Mouse (Mus musculus) heart, postnatal 14 days (tissue): Measurements from ENCODE around the gene Grm8. TPM values are rescaled to one million over a fixed set of nuclear protein-coding genes. Genes with fewer than 3 reads are reported as not detected.

Source experiments
- DNase-seq, 2 experiments: peaks; one replicate each; pipeline ENCODE4 v3.0.0; 2021 to 2022
- intact Hi-C: fragments of 180-260 bp; cut with DNase I; formaldehyde crosslinking; loops from one replicate; pipeline ENCODE4 v1.15.1; 2025
- total RNA-seq, 2 experiments: library from RNA; stranded (reverse); gene quantifications; 2 replicates each; pipeline ENCODE4 v1.2.3; 2021

Gene Grm8
- total RNA-seq, 2 experiments from 2014 or later: 0.07 to 0.20 TPM

DNA sequence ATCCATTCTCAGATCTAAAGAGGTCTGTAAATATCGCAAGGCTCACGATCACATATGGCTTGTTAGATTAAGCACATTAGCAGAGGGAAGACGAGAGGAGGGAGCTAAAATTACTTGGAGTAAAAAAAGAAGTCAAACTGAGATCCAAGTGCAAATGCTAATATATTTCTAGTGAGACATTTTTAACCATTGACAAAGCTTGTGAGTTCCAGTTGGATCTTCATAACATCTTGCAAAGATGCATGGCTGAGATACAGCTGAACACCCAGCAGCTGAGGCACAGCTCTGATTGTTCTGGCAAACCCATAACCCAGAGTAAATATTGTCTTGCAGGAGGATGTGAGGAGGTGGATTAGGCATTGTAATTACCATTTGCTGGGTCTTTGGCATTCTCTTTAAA, 445.6 kb downstream of the Grm8 start:
- no peak for DNase-seq
- intact Hi-C loops: no loop called here

DNA sequence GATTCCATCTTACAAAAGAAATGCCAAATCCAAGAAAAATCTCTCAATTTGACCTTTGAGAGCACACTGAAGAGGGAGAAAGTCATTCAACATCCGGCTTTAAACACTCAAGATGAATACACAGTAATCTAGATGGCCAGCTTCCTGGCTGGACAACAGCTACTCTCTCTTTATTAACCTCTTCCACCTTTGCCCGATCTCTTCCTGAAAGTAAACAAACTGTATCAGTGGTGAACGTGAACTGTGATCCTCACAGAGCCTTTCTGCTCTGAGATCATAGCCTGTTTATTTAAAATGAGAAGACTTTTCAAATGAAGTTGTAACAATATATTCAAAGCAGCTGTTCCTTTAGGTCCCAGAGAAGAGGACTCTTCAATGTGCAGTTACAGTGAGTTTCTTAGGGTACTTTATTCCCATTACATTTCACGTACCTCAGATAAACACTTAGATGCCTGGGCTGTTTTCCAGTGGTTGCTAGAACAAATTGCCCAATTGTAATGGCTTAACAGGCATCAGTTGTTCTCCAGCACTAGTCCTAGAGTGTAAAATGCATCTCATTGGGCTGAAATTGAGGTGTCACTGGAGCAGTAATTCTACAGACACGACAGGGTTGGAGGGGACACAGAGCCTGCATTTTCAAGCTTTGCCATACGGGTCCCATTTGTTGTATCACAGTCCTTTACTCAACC, 473.1 kb downstream of the Grm8 start:
- intact Hi-C loops: no loop called here

DNA sequence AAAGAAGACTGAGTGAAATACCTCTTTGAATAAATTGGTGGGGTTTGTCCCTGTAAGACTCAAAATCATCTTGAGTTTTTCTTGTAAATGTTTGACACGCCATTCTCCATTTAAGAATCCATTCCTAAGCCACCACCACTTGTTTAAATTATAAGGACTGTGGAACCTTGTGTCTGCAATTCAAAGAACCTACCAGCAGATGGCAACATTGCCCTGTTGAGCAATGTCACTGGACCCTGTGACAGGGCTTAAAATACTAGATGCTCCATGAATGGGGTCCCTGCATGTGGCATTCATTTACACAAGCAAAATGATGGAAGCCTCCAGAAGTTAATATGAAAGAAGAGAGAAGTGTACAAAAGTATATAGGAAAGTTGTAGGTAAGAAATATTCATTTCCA, 477.5 kb downstream of the Grm8 start:
- intact Hi-C loops: loop anchor here (2.0 kb wide), 1 partner anchor 479 kb away; no protein-coding TSS in a partner anchor
- peak; percentile 13 to 44 for DNase-seq

More for the DNA sequence above, 473.1 kb downstream of the Grm8 start:
- no peak for DNase-seq

DNA sequence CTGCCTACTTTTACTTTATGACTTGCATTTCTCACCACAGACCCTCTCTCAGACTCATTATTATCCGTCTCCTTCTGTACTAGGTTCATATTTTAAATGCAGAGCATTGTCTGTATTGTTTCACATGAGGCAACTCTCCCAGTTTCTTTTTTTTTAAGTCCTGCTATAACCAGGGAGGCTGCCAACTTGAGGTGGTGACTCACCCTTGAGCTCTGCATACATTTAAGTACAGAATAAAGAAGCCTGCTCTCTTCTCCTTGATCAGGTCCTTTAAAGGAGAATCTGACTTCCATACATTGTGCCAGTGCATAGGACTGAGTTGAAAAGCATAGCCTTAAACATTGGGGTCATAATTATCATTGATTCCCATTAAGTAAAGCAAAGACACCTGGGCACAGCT, 488.5 kb downstream of the Grm8 start:
- intact Hi-C loops: no loop called here
- DNase-seq: no peak

DNA sequence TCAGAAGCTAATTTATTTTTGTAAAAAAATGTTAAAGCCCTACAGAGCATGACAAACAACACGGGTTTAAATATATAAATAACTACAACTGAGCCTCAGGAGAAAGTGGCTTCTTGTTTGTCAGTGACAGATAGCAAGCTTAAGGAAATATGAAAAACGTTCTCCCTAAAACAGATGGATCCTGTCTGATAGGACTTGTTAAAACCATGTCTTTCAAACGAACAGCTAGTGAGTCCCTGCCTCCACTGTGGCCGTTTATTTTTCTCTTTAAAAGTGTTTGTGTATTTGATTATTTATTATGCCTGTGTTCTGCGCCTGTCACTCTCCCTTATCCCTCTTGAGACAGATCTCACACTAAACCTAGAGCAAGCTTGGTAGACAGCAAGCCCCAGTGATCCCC, 489.9 kb downstream of the Grm8 start:
- no peak for DNase-seq
- intact Hi-C loops: no loop called here

DNA sequence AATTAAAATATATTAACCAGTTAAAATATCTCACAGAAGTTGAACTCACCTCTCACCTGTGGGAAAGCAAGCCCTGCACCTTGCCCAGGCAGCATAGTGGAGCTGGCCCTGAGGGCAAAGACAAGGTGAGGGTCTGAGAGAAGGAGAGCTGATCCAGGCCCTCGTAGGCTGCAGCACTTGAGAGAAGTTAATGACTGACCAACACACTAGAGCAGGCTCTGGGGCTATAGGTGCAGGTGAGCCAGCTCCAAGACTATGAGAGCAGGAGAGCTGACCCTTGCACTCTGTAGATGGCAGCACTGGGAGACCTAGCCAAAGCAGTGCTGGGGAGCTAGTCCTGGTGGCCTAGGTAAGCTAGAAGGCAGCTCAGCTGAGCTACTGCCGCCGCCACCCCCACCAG, 499.1 kb downstream of the Grm8 start:
- DNase-seq: no peak
- intact Hi-C loops: no loop called here

DNA sequence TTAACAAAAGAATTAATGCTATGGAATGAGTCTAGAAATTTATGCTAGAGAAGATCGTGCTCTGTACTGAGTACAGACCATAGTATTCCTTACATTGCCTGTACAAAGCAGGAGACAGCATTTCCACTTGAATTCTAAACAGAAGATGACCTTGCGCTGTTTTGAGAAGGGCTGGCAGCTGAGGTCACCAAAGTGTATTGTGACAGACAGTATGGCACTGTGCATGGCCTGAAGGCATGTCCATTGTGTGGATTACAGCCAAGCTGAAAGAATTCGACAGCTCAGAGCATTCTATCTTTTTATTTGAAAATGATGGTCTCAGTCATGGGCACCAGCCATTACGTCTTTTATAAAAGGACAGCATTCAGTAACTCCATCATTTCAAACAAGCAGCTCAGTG, 517.5 kb downstream of the Grm8 start:
- intact Hi-C loops: no loop called here
- DNase-seq: no peak

DNA sequence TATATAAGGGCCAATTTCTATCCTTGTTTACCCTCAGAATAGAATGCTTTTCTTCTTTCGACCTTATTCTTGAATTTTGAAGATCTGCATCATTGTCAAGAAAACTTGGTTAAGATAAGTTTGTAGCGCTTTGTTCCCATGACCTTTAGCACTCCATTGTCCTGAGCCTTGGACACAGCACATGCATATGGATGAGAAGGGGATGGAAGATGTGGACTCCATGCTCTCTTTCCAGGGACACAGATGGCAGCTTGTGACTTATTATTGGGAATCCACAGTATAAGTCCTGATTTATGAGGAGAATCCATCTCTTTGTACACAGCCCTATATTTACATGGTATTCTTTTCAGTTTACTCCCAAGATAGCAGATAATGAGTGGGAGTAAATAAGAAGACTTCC, 554.5 kb downstream of the Grm8 start:
- no peak for DNase-seq
- intact Hi-C loops: no loop called here

DNA sequence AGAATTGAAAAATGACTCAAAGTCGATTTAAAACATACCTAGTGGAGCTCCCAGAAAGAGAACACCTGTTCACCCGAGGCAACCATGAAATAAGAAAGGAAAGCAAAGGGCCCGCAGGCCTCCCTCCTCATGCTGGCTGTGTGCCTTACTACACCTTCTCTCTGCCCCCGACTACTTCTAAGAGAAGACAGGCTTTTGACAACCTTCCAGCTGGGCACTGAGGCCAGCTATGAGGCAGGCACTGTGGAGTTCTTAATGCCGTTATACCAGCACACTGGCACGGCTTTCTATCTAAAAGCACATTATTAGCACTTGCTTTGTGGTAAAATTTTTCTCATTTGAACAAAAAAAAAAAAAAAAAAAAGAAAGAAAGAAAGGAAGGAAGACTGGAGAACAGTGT, 589.5 kb downstream of the Grm8 start:
- intact Hi-C loops: no loop called here
- DNase-seq: no peak

DNA sequence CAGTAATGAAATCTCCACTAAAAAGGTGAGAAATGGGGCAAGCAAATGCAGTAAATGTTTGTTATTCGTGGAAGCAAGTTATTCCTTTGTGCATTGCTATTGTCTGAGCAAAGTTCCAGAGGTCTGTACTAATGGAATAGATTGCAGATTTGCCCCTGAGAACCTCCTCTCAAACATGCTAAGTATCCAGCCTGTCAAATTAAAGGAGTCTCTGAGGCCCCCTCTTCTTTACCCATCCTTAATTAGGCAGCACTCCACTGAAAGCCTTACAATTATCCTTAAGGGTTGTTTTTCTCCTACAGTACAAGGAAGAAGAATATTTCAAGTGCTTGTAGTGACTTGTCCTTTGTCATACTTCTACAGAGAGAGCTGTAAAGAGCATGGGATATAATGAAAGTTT, 617.4 kb downstream of the Grm8 start:
- DNase-seq: no peak
- intact Hi-C loops: no loop called here

DNA sequence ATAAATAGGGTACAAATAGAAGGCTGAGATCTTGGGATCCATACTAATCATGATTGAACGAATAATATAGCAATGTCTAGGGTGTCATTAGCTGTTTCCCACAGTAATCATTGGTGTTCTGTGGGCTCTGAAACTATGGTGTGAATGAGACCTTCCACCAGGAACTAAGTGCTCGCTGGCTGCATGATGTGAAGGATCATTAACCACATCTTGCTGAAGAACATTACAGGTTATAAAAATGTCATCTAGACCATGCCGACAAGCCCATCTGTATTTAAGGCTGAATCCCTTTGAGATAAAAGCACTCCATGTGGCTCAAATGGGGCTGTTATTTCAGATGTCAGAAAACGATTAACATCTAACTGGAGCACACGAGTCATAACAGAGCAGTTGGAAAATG, 674.0 kb downstream of the Grm8 start:
- intact Hi-C loops: no loop called here
- DNase-seq: no peak

DNA sequence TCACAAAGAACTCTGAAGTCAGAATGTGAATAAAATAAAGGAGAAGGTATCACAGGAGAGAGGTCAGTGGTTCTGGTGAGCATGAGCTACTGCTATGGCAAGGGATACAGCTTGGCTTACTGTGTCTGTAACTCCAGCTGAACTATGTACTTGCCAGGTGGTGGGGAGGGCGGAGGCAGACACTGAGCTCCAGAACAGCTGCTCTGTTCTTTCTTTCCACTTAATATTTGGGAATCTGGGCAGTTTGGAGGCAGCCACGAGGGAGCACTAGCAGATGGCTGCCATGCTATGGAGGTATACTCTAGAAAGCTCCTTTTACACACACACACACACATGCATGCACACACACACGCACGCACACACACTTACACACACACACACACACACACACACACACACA, 726.5 kb downstream of the Grm8 start:
- intact Hi-C loops: no loop called here
- DNase-seq: no peak

DNA sequence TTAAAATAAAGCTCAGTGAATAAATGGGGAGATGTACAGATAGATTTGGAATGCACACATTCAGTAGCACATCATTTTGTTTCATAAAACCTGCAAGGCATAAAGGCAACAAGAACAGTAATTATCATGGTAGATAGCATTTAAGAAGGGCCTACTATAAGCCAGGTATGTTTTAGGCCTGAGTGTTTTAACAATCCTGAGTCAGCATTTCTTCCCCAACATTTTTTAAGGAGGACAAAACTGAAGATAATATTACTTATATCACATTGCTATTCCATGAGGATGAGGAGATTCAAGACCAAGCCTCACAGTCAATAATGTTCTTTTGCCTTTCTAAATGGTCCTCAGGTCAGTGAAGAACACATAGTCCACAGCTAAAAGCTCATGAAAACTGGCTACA, 762.6 kb downstream of the Grm8 start:
- DNase-seq: no peak
- intact Hi-C loops: no loop called here

DNA sequence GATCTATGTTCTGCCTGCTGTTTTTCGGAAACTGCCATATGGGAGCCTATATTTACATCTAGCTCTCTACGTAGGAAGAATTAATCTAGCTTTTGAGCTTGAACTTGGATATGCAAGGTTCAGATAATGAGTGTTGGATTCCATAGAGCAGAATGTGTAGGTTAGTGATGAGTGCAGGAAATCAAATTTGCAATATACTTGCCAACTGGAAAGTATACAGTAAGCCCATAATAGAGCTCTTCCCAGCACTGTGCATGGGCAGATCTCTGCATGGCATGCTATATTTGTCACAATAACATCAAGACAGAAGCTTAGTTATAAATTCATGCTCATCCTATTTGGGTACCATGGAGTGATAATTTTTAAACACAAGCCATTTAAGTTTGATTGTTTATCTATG, 763.9 kb downstream of the Grm8 start:
- no peak for DNase-seq

DNA sequence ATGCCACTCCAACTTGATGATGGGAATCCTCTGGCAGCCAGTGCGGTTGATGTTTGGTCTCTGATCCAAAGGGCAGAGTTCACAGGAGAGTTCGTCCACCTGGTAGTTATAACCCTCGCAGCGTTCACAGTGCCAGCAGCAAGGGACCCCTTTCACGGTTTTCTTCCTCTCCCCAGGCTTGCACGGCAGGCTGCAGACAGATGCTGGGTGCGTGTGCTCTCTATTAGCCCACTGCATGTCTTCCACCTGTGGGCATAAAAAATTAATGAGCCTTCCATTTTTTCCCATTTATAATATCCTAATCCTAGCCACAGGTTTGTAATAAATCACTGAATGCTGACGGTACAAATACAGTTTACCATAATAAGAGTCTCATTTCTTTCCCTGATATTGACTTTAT, 771.2 kb downstream of the Grm8 start:
- intact Hi-C loops: no loop called here
- no peak for DNase-seq

More for the DNA sequence above, 763.9 kb downstream of the Grm8 start:
- intact Hi-C loops: no loop called here

DNA sequence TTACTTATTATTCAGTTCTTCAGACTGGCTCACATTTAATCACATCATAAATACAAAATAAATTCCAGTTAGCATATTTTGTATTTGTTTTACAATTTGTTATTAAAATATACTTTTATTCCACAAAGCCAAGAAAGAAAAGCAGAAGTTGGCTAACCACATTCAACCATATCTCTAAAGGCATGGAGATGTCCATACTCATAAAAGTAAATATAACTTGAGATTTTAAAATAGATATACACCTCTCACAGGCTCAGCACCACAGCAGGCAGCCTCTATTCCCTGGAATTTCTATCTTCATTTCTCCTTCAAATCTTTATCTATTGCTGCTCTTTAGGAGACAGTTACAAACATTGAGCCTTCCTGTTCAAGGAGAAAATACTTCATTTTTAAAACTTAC, 774.5 kb downstream of the Grm8 start:
- intact Hi-C loops: no loop called here
- no peak for DNase-seq

DNA sequence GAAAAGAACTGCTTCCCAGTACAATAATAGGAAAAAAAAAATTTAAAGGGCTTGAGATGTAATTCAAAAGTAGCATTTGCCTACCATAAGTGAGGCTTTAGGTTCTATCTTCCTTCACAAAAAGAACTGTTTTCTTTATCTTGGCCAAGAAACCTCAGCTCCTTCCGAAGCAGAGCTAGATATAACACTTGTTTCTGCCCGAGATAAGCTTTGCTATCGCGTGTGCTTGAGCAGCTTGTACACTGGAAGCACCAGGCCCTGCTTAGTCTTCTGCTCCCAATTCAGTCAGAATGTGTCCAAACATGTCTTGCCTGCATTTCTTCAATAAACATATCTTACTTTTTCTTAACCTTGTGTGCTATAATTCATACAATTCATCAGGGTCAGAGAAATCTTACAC, 783.8 kb downstream of the Grm8 start:
- DNase-seq: no peak

DNA sequence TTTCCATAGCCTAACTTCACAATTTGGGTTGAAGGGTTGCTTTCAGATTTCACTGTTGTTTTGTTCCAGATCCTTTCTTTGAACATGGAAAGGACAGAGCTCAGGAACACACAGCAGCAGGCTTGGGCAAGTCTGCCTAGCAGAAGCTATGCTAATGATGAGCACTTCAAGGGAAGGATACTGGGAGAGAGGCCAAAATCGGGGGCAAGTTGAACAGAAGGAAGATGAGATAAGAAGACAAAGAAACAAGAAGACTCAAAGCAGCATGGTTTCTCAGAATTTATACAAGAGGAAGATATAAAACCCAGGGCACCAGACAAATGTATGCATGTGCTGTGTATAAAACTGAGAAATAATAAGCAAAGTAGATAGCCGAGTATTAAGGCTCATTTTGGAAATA, 786.7 kb downstream of the Grm8 start:
- no peak for DNase-seq
- intact Hi-C loops: no loop called here

More for the DNA sequence above, 783.8 kb downstream of the Grm8 start:
- intact Hi-C loops: no loop called here

DNA sequence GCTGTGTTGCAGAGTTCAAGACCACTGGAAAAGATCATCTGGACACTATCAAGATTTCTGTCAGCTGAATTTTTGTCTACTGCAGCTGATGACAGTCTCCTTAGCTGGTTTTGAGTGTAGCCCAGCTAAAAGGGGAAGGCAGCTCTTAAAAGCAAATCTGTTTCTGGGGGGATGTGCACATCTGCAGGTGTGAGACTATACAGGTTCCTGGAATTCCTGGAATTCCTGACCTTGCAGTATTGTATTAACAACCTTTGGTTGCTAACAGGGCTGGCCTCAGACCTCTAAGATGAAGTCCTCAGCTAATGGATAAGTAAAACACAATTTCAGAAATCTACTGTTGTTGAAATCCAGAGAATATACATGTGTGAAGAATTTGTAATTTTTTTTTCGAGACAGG, 788.7 kb downstream of the Grm8 start:
- no peak for DNase-seq
- intact Hi-C loops: no loop called here

DNA sequence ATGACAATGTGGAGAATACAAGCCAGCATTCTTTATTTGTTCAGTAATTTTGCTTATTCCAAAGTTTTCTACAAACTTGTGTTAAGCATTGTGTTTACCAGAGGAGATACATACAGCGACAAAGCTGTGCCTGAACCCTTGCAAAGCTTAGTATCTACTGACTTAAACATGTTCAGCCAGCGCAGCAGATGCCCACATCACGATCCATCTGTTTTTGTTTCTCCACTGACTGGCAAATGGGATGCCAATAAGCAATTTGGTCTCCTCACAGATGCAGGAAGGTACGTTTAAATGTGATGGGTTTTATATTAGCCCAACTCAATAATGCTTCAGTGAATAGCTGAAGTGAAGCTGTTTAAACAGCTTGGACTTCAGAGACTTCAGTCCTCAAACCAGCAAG, 794.8 kb downstream of the Grm8 start:
- intact Hi-C loops: no loop called here
- no peak for DNase-seq

DNA sequence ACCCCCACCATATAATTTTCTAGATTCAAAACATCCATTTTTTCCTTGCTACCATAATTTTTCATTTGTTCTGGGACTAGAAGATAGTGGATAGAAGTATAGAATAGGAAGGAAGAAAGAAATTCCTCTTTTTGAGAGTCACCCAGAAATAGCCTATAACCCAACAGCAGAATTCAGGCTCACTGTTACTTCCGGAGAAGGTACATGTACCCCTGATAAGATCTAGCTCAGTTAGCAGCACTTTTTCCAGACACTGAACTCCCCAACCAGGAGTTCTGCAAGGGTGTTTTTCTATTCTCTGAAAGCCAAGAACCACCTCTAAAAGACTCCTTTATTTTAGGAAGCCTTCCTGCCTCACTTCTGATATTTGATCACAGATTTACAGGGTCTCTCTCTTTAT, 816.4 kb downstream of the Grm8 start:
- intact Hi-C loops: no loop called here

DNA sequence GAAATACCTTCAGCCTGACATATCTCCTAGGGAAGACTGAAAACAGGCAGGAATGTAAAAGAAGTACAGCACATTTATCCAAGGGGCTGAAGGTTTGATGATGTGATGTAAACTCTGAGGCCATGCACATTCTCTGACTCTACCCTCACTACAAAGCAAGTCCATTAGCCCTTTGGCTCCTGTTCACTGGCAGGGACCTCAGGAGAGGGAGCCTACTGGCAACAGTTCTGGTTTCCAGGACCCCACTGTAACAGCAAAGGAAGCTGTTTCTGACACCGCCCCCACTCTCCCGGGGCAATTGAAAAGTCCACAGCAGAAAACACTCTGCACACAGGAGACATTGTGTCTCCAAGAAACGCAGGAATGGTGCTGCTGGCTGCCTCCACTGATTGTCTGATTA, 817.6 kb downstream of the Grm8 start:
- intact Hi-C loops: no loop called here
- no peak for DNase-seq

More for the DNA sequence above, 816.4 kb downstream of the Grm8 start:
- no peak for DNase-seq

DNA sequence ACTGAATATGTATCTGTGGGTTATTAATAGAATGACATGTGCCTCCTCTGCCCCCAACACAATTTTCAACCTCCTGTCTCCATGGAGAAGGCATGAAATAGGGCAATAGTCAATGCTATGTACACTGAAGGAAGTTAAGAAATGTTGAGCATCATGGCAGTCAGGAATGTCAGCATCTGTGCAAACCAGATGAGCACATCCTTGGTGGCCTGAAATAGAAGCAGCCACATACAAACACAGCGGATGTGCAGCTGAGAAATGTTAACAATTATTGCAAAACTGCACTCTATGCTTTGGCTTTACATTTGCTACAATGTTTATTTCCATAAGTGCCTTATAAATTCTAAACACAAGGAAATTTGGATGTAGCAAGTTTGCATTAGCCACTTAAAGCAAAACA, 819.0 kb downstream of the Grm8 start:
- no peak for DNase-seq
- intact Hi-C loops: no loop called here
